8 mouse cellular contexts compared by ENCODE assay signal in the genomic region with DNA sequence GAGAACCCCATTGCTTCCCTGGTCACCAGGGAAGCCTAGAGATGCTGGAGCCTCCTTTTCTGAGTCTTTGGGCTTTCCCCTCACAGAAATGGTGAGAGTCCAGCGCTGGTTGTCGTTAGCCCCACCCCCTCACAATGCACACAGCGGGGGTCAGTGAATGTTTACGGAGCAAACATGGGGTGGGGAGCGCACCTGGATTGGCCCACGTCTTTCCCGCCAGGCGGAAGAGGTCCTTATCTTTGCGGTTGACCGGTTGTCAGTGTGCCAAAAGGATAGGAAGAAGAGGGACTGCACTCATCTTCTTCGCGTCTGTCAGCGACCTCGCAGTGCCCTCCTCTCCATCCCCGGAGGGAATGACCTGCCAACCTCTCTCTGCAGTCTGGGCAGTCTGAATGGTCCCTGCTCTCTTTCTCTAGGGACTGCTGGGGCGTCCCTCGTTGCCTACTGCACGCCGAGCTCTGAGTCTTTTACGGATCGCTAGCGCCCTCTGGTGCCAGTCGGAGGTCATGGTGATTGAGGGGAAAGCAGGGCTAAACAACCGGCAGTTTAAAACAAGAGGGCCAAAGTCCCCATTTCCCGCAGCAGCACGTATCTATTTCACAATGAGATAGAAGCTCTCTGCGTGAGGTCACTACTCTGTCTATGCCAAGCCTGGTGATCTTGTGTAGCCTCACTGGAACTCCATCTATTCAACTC. TPM values are rescaled to one million over a fixed set of nuclear protein-coding genes. Genes with fewer than 3 reads are reported as not detected.
DNase-seq lines count a peak whose midpoint lies in the region; ATAC-seq and TF ChIP-seq lines count a peak whose summit lies in the region.

No protein-coding gene starts in this region.

- H3K9me3 ChIP-seq in forebrain, embryonic 15.5 days = no peaks in the 10 kb centered on the region

- H3K36me3 ChIP-seq in forebrain, embryonic 15.5 days = peaks cover 11% of the 10 kb centered on the region

- no peak for TF ChIP-seq POLR2A in lung, adult 2 months (IDR thresholded peaks at IDR 0.05; ENCODE audit: borderline replicate concordance, extremely low read depth, low read depth, low read length)

- intact Hi-C loops in heart, postnatal 25 days (cut with DNase I) = loop anchor here (1.0 to 2.0 kb wide), 2 partner anchors 174 to 271 kb away; no protein-coding TSS in a partner anchor

- peak; percentile 61 for ATAC-seq in forebrain, embryonic 15.5 days (replicated peaks)
- peak; percentile 67 for ATAC-seq in neutrophil, adult 5-6 weeks (ENCODE audit: extremely low read depth, insufficient number of reproducible peaks, low FRiP score, poor library complexity, severe bottlenecking)

- peaks cover 22% of the 10 kb centered on the region for H3K4me1 ChIP-seq in forebrain, embryonic 15.5 days
- H3K4me1 ChIP-seq in lung, adult 2 months (ENCODE audit: control insufficient read depth, insufficient read depth, low read length) = peaks cover 8% of the 10 kb centered on the region

- no peak overlapping the region for H3K27ac ChIP-seq in forebrain, embryonic 15.5 days (replicated peaks)

- H3K4me3 ChIP-seq in forebrain, embryonic 15.5 days = peak overlapping the region; percentile 18
- H3K4me3 ChIP-seq in lung, adult 2 months (replicated peaks; ENCODE audit: extremely low read depth, low read depth, low read length) = no peak overlapping the region

- peak; percentile 95 for TF ChIP-seq CTCF in lung, adult 2 months (IDR thresholded peaks at IDR 0.05; ENCODE audit: insufficient read depth, low read length)

- peak; percentile 81 for DNase-seq in ES-CJ7 (ENCODE audit: low read depth, low spot score)
- DNase-seq in cerebellum, adult 11 months = peak; percentile 89
- peak; percentile 63 for DNase-seq in heart, postnatal 25 days (ENCODE audit: low spot score)
- peak; percentile 91 for DNase-seq in layer of hippocampus, adult 11-12 months (ENCODE audit: low spot score)
- peak; percentile 89 for DNase-seq in lung, adult 2 months
- DNase-seq in thymus, adult 18-20 months = peak; percentile 58 to 62

- H3K4me2 ChIP-seq in forebrain, embryonic 15.5 days (replicated peaks) = peak overlapping the region; percentile 44

- H3K9ac ChIP-seq in forebrain, embryonic 15.5 days (replicated peaks) = no peak overlapping the region; the same call in 1 of the 2 replicates

- 2% methylated on average over 27 of the region's 27 CpGs for WGBS in forebrain, embryonic 15.5 days
- WGBS in lung, adult 2 months = 3% methylated on average over 27 of the region's 27 CpGs

- H3K27me3 ChIP-seq in forebrain, embryonic 15.5 days = peaks cover 43% of the 10 kb centered on the region

RNA-seq across cellular contexts. Expression of a gene that starts 4.7 kb away (rescaled TPM):
- 9.7 and 10.1 TPM in 2 replicates for polyA plus RNA-seq in forebrain, embryonic 15.5 days (2015; fragmentation: Nextera tagmentation; extraction: Ambion mirVana)
- total RNA-seq in heart, postnatal 25 days (2021) = 1 to 10 TPM in 1 of 2 experiments, under 1 TPM in 1; 0.36 to 1.1 TPM
- 9.7 and 15.5 TPM in 2 replicates for polyA plus RNA-seq in lung, adult 2 months (2012; rRNA removed)
- total RNA-seq in neutrophil, adult 5-6 weeks (2017) = 4.8 and 5.4 TPM in 2 replicates

RNA-seq across cellular contexts. Expression of a gene that starts 8.7 kb away (rescaled TPM):
- polyA plus RNA-seq in forebrain, embryonic 15.5 days (2015; fragmentation: Nextera tagmentation; extraction: Ambion mirVana) = 20.5 and 22.0 TPM in 2 replicates
- total RNA-seq in heart, postnatal 25 days (2021) = 1 to 10 TPM; 1.0 to 1.6 TPM
- polyA plus RNA-seq in lung, adult 2 months (2012; rRNA removed) = 3.6 and 9.4 TPM in 2 replicates
- total RNA-seq in neutrophil, adult 5-6 weeks (2017) = 2.3 and 4.8 TPM in 2 replicates

RNA-seq across cellular contexts. Expression of a gene that starts 12.2 kb away (rescaled TPM):
- polyA plus RNA-seq in forebrain, embryonic 15.5 days (2015; fragmentation: Nextera tagmentation; extraction: Ambion mirVana) = 194 and 203 TPM in 2 replicates
- total RNA-seq in heart, postnatal 25 days (2021) = 1 to 10 TPM; 3.9 to 4.6 TPM
- polyA plus RNA-seq in lung, adult 2 months (2012; rRNA removed) = 9.0 and 22.0 TPM in 2 replicates
- 2.2 and 3.6 TPM in 2 replicates for total RNA-seq in neutrophil, adult 5-6 weeks (2017)

RNA-seq across cellular contexts. Expression of a gene that starts 27.0 kb away (rescaled TPM):
- 0.70 and 0.93 TPM in 2 replicates for polyA plus RNA-seq in forebrain, embryonic 15.5 days (2015; fragmentation: Nextera tagmentation; extraction: Ambion mirVana)
- under 1 TPM; 0.68 to 0.78 TPM for total RNA-seq in heart, postnatal 25 days (2021)
- polyA plus RNA-seq in lung, adult 2 months (2012; rRNA removed) = 32.5 and 38.4 TPM in 2 replicates
- not detected in 2 replicates for total RNA-seq in neutrophil, adult 5-6 weeks (2017)
